Mouse (Mus musculus): Measurements from ENCODE around the gene E2f2.

- TF ChIP-seq CTCF (IDR thresholded peaks at IDR 0.05) (peak; percentile 95), EP300 (IDR thresholded peaks at IDR 0.05; ENCODE audit: insufficient read depth, low read depth, low read length) (peak; percentile 99), POLR2A (IDR thresholded peaks at IDR 0.05; ENCODE audit: insufficient read depth, low read depth, low read length) (no peak)
Observed at GRCm38 (mm10) chr4:136159802-136160397, 12.3 kb upstream of the E2f2 start.
